Mouse (Mus musculus) MEL (cell line): ENCODE data around the gene Pik3ca. TPM values are rescaled to one million over a fixed set of nuclear protein-coding genes. Genes with fewer than 3 reads are reported as not detected.

Experiments used
- DNase-seq: peaks from one replicate; pipeline ENCODE4 v3.0.0; 2011; ENCODE audit warnings: low read depth, low spot score
- H3K27ac ChIP-seq: 2 replicates; pipeline ENCODE4 v1.5.1; 2012; ENCODE audit warnings: low read depth, mild to moderate bottlenecking, control low read depth, low read length, moderate library complexity; ENCODE audit not compliant: control insufficient read depth
- H3K27me3 ChIP-seq, 2 experiments: fragments of 150-350 bp in 1 of 2; sonication (generic) in 1 of 2; 2 replicates each; pipeline ENCODE4 v1.6.1; 2012; ENCODE audit warnings: low read length in 2 of 2, mild to moderate bottlenecking in 2 of 2, improper control_type of control experiment in 1 of 2, moderate library complexity in 1 of 2; ENCODE audit not compliant: insufficient read depth in 2 of 2, control insufficient read depth in 1 of 2
- H3K36me3 ChIP-seq, 2 experiments: 2 replicates each; pipeline ENCODE4 v1.6.1; 2012 to 2014; ENCODE audit warnings: low read length in 2 of 2, improper control_type of control experiment in 1 of 2, inconsistent platforms in 1 of 2, mild to moderate bottlenecking in 1 of 2; ENCODE audit not compliant: insufficient read depth in 2 of 2, control insufficient read depth in 1 of 2
- H3K4me1 ChIP-seq, 2 experiments: fragments of 150-350 bp in 1 of 2; sonication (generic) in 1 of 2; 2 replicates each; pipeline ENCODE4 v1.6.1; 2012; ENCODE audit warnings: low read length in 2 of 2, improper control_type of control experiment in 1 of 2, mild to moderate bottlenecking in 1 of 2; ENCODE audit not compliant: insufficient read depth in 2 of 2, control insufficient read depth in 1 of 2
- H3K4me3 ChIP-seq, 2 experiments: fragments of 150-350 bp in 1 of 2; sonication (generic) in 1 of 2; 2 replicates each; pipeline ENCODE4 v1.5.1; 2012; ENCODE audit warnings: low read depth in 2 of 2, low read length in 2 of 2, mild to moderate bottlenecking in 2 of 2, moderate library complexity in 2 of 2, control low read depth in 1 of 2, improper control_type of control experiment in 1 of 2; ENCODE audit not compliant: control insufficient read depth in 1 of 2, insufficient read depth in 1 of 2
- H3K79me2 ChIP-seq: 2 replicates; pipeline ENCODE4 v1.6.1; 2012; ENCODE audit warnings: mild to moderate bottlenecking, low read length, moderate library complexity; ENCODE audit not compliant: control insufficient read depth, poor library complexity, insufficient read depth
- H3K9ac ChIP-seq: 2 replicates; pipeline ENCODE4 v1.6.1; 2012; ENCODE audit warnings: low read depth, mild to moderate bottlenecking, control low read depth, low read length, moderate library complexity; ENCODE audit not compliant: control insufficient read depth, poor library complexity, severe bottlenecking
- H3K9me3 ChIP-seq: fragments of 150-350 bp; sonication (generic); replicated peaks from 2 replicates; pipeline ENCODE4 v1.6.1; 2012; ENCODE audit warnings: mild to moderate bottlenecking, low read length, improper control_type of control experiment, moderate library complexity; ENCODE audit not compliant: insufficient read depth
- BHLHE40 ChIP-seq: IDR thresholded peaks from 2 replicates; pipeline ENCODE4 v1.6.1; 2012; ENCODE audit warnings: low read depth, mild to moderate bottlenecking, inconsistent platforms, low read length, improper control_type of control experiment, borderline replicate concordance
- CHD1 ChIP-seq: IDR thresholded peaks from 2 replicates; pipeline ENCODE4 v1.6.1; 2012; ENCODE audit warnings: low read depth, mild to moderate bottlenecking, inconsistent platforms, low read length, improper control_type of control experiment
- CHD2 ChIP-seq: IDR thresholded peaks from 2 replicates; pipeline ENCODE4 v1.6.1; 2011; ENCODE audit warnings: low read length, improper control_type of control experiment
- E2F4 ChIP-seq: IDR thresholded peaks from 2 replicates; pipeline ENCODE4 v1.6.1; 2011; ENCODE audit warnings: low read depth, low read length, improper control_type of control experiment, borderline replicate concordance
- ETS1 ChIP-seq: IDR thresholded peaks from 2 replicates; pipeline ENCODE4 v1.6.1; 2012; ENCODE audit warnings: low read depth, mild to moderate bottlenecking, inconsistent platforms, low read length, improper control_type of control experiment, moderate library complexity
- JUND ChIP-seq: IDR thresholded peaks from 2 replicates; pipeline ENCODE4 v1.6.1; 2011; ENCODE audit warnings: low read depth, mild to moderate bottlenecking, improper control_type of control experiment, low read length
- KAT2A ChIP-seq: conservative IDR thresholded peaks from 2 replicates; pipeline ENCODE4 v1.6.1; 2012; ENCODE audit warnings: low read depth, low read length, improper control_type of control experiment, inconsistent platforms
- MAFK ChIP-seq: IDR thresholded peaks from 2 replicates; pipeline ENCODE4 v1.6.1; 2011; ENCODE audit warnings: low read depth, mild to moderate bottlenecking, low read length, improper control_type of control experiment, borderline replicate concordance
- MAZ ChIP-seq: IDR thresholded peaks from 2 replicates; pipeline ENCODE4 v1.6.1; 2012; ENCODE audit warnings: low read depth, mild to moderate bottlenecking, inconsistent platforms, low read length, improper control_type of control experiment
- MXI1 ChIP-seq: IDR thresholded peaks from 2 replicates; pipeline ENCODE4 v1.6.1; 2011; ENCODE audit warnings: mild to moderate bottlenecking, low read depth, low read length, improper control_type of control experiment
- MYB ChIP-seq: IDR thresholded peaks from 2 replicates; pipeline ENCODE4 v1.6.1; 2011; ENCODE audit warnings: mild to moderate bottlenecking, low read depth, low read length, improper control_type of control experiment
- POLR2A ChIP-seq, 2 experiments: IDR thresholded peaks; 2 replicates each; pipeline ENCODE4 v1.6.1; 2011 to 2012; ENCODE audit warnings: low read length in 2 of 2, mild to moderate bottlenecking in 2 of 2, control low read depth in 1 of 2, improper control_type of control experiment in 1 of 2, low read depth in 1 of 2, moderate library complexity in 1 of 2; ENCODE audit not compliant: control insufficient read depth in 1 of 2, insufficient read depth in 1 of 2, poor library complexity in 1 of 2
- POLR2AphosphoS2 ChIP-seq: IDR thresholded peaks from 2 replicates; pipeline ENCODE4 v1.6.1; 2011; ENCODE audit warnings: low read length, improper control_type of control experiment
- POLR2AphosphoS5 ChIP-seq: IDR thresholded peaks from 2 replicates; pipeline ENCODE4 v1.6.1; 2012; ENCODE audit warnings: low read depth, borderline replicate concordance, mild to moderate bottlenecking, inconsistent platforms, low read length, moderate library complexity, mixed read lengths
- RAD21 ChIP-seq: IDR thresholded peaks from 2 replicates; pipeline ENCODE4 v1.6.1; 2011; ENCODE audit warnings: mild to moderate bottlenecking, low read depth, low read length, improper control_type of control experiment
- RCOR1 ChIP-seq: IDR thresholded peaks from 2 replicates; pipeline ENCODE4 v1.6.1; 2012; ENCODE audit warnings: low read depth, mild to moderate bottlenecking, inconsistent platforms, low read length, improper control_type of control experiment
- SIN3A ChIP-seq: IDR thresholded peaks from 2 replicates; pipeline ENCODE4 v1.6.1; 2012; ENCODE audit warnings: low read length, improper control_type of control experiment, inconsistent platforms
- SMC3 ChIP-seq: IDR thresholded peaks from 2 replicates; pipeline ENCODE4 v1.6.1; 2011; ENCODE audit warnings: low read depth, low read length, improper control_type of control experiment
- TAL1 ChIP-seq: IDR thresholded peaks from 2 replicates; pipeline ENCODE4 v1.6.1; 2012; ENCODE audit warnings: mild to moderate bottlenecking, inconsistent platforms, low read length, moderate library complexity, mixed read lengths
- TBP ChIP-seq: IDR thresholded peaks from 2 replicates; pipeline ENCODE4 v1.8.0; 2011; ENCODE audit warnings: low read depth, low read length, improper control_type of control experiment
- USF1 ChIP-seq: IDR thresholded peaks from 2 replicates; pipeline ENCODE4 v1.6.1; 2014; ENCODE audit warnings: low read depth, mild to moderate bottlenecking, inconsistent platforms, low read length, improper control_type of control experiment, moderate library complexity
- ZMIZ1 ChIP-seq: IDR thresholded peaks from 2 replicates; pipeline ENCODE4 v1.6.1; 2012; ENCODE audit warnings: low read depth, mild to moderate bottlenecking, inconsistent platforms, low read length, improper control_type of control experiment, moderate library complexity
- ZNF384 ChIP-seq: IDR thresholded peaks from 2 replicates; pipeline ENCODE4 v1.6.1; 2012; ENCODE audit warnings: low read depth, mild to moderate bottlenecking, inconsistent platforms, low read length, improper control_type of control experiment
- polyA plus RNA-seq, 2 experiments: library from polyadenylated mRNA; stranded (reverse) in 1 of 2; unstranded in 1 of 2; fragments of >175 nt in 1 of 2; fragments of >200 nt in 1 of 2; gene quantifications; 2 replicates each; pipeline versions ENCODE4 v1.2.1 to v1.2.4; 2012; ENCODE audit warnings: low replicate concordance in 2 of 2, low read depth in 1 of 2; ENCODE audit not compliant: insufficient read length in 2 of 2, insufficient read depth in 1 of 2, missing spikeins in 1 of 2
- total RNA-seq: library from RNA; depleted of rRNA; stranded (reverse); fragments of 300-350 nt; gene quantifications from 2 replicates; pipeline ENCODE4 v1.2.3, GENCODE M21; 2012

The Pik3ca gene
- total and polyA plus RNA-seq, 3 experiments = 11.7 to 13.1 TPM; not detected in 1

DNA sequence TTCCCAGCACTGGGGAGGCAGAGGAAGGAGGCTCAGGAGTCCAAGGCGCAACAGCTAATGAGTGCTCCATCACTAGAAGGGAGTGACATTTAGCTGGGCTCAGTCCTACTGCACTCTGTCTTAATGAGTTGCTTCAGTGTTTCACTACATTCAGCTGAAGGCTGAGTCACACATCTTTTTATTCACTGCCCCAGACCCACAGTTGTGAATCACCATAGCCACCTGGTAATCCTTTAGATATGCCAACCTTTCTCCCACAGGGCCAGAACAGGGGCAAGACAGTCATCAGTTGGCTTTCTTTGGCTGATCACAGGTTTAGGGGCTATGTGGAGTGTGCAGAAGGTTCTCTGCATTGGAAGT lies 99.2 kb downstream of the Pik3ca start:
- Histone ChIP-seq H3K9me3 (no peaks in the 10 kb centered on the region), H3K36me3 (no peaks in the 10 kb centered on the region), H3K4me3 (no peak overlapping the region), H3K4me1 (no peaks in the 10 kb centered on the region), H3K27me3 (peaks cover 3 to 5% of the 10 kb centered on the region in 2 experiments; a peak in 3 of 4 replicates), H3K27ac (no peak overlapping the region), H3K9ac (no peak overlapping the region), H3K79me2 (no peaks in the 10 kb centered on the region)
- no peak for DNase-seq
- no peak for TF ChIP-seq MYB
- TF ChIP-seq SIN3A = no peak
- no peak for TF ChIP-seq POLR2A (IDR thresholded peaks at IDR 0.05; ENCODE audit: control insufficient read depth in 1 of 2, insufficient read depth in 1 of 2, low read depth in 1 of 2, low read length in 2 of 2, poor library complexity in 1 of 2)
- TF ChIP-seq CHD1 = no peak
- no peak for TF ChIP-seq RCOR1
- no peak for TF ChIP-seq CHD2
- no peak for TF ChIP-seq MAZ
- no peak for TF ChIP-seq TAL1
- TF ChIP-seq ZNF384 = no peak
- TF ChIP-seq ZMIZ1 = no peak

DNA sequence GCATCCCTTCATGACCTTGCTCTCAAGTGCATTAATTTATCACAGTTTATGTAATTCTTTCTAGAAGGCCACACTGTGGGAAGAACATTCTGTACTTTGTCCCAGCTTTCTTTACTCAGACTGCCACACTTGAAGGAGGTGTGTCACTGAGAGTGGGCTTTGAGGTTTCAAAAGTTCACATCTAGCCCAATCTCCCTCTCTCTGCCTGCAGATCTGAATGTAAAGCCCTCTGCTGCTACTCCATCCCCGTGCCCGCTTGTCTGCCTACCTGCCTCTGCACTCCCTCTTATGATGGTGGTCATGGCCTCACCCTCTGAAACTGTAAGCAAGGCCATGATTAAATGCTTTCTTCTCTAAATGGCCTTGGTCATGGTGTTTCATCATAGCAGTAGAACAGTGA lies 102.9 kb downstream of the Pik3ca start:
- TF ChIP-seq USF1 (no peak), MAFK (no peak), ZMIZ1 (no peak), POLR2AphosphoS2 (no peak)
- Histone ChIP-seq H3K9me3 (no peaks in the 10 kb centered on the region), H3K9ac (no peak overlapping the region), H3K27me3 (peaks cover 2 to 8% of the 10 kb centered on the region in 2 experiments), H3K79me2 (no peaks in the 10 kb centered on the region), H3K4me3 (no peak overlapping the region), H3K4me1 (no peaks in the 10 kb centered on the region), H3K27ac (no peak overlapping the region), H3K36me3 (no peaks in the 10 kb centered on the region)
- DNase-seq = no peak

- H3K9ac ChIP-seq = no peak overlapping the region
- TF ChIP-seq TAL1 (no peak), ZMIZ1 (no peak), POLR2A (IDR thresholded peaks at IDR 0.05; ENCODE audit: control insufficient read depth in 1 of 2, insufficient read depth in 1 of 2, low read depth in 1 of 2, low read length in 2 of 2, poor library complexity in 1 of 2) (no peak), JUND (no peak), POLR2AphosphoS5 (no peak), SIN3A (no peak), RAD21 (no peak), BHLHE40 (no peak), MYB (no peak), CHD1 (no peak), E2F4 (no peak), TBP (no peak), SMC3 (no peak), ETS1 (no peak), MXI1 (no peak), KAT2A (no peak)
- no peak overlapping the region for H3K27ac ChIP-seq
- H3K36me3 ChIP-seq = no peaks in the 10 kb centered on the region
- H3K27me3 ChIP-seq = peaks cover 2 to 4% of the 10 kb centered on the region in 2 experiments
- no peak for DNase-seq
- no peak overlapping the region for H3K4me3 ChIP-seq
- H3K79me2 ChIP-seq = peaks cover 3% of the 10 kb centered on the region
- H3K9me3 ChIP-seq = no peaks in the 10 kb centered on the region
- no peaks in the 10 kb centered on the region for H3K4me1 ChIP-seq
These were observed 108.4 kb downstream of the Pik3ca start for GRCm38 (mm10) chr3:32505841-32506240.
